Mouse (Mus musculus) embryonic fibroblast, embryonic 13.5 days (primary cell): ENCODE results near the gene Proser3. TPM values are rescaled to one million over a fixed set of nuclear protein-coding genes. Genes with fewer than 3 reads are reported as not detected.
"Not testable (repeated sequence)": the region's sequence is repeated elsewhere in the genome, so short reads cannot be mapped to it uniquely, and the experiment has no call there.

ENCODE experiments used
- H3K27ac ChIP-seq: 2 replicates; pipeline ENCODE4 v1.5.1; 2012; ENCODE audit warnings: low read length, control low read depth, inconsistent platforms; ENCODE audit not compliant: insufficient read depth
- H3K4me1 ChIP-seq: 2 replicates; pipeline ENCODE4 v1.6.1; 2011; ENCODE audit warnings: low read length; ENCODE audit not compliant: control insufficient read depth, insufficient read depth
- H3K4me3 ChIP-seq: 2 replicates; pipeline ENCODE4 v1.5.1; 2011; ENCODE audit warnings: mild to moderate bottlenecking, control low read depth, low read length; ENCODE audit not compliant: insufficient read depth
- CTCF ChIP-seq: IDR thresholded peaks from 2 replicates; pipeline ENCODE4 v1.5.1; 2011; ENCODE audit warnings: mild to moderate bottlenecking, control low read depth, low read length, moderate library complexity, borderline replicate concordance; ENCODE audit not compliant: insufficient read depth
- POLR2A ChIP-seq: IDR thresholded peaks from 2 replicates; pipeline ENCODE4 v1.6.1; 2011; ENCODE audit warnings: low read depth, mild to moderate bottlenecking, control low read depth, low read length, moderate library complexity
- polyA plus RNA-seq: library from polyadenylated mRNA; stranded (reverse); fragments of >200 nt; gene quantifications from 2 replicates; pipeline ENCODE4 v1.2.4, GENCODE M21; 2011; ENCODE audit warnings: low read depth; ENCODE audit not compliant: missing spikeins, insufficient read length

The Proser3 gene
- polyA plus RNA-seq, 1 experiment, result 8.0 TPM

DNA sequence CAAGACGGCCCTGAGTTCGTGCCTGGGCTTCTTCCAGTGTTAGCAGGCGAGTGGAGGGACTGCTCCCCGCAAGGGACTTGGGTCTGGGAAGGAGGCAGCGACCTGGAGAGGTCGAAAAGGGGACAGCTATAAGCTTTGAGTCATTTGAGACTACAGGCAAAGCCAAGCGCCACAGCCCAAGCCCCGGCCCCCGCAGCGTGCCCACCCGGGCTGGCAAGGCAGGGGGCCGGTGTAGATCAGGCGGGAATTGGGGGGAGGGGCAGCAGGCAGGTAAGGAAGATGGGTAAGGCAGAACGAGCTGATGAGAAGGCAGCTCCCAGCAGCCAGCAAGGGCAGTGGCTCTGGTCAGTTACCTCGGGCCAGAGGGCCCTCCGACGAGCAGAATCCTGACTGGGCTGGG, 25.7 kb downstream of the Proser3 start:
- no peak for TF ChIP-seq CTCF
- TF ChIP-seq POLR2A, result no peak
- Histone ChIP-seq H3K27ac (peak overlapping the region; percentile 35; the same call in 1 of the 2 replicates), H3K4me3 (no peak overlapping the region), H3K4me1 (peaks cover 6% of the 10 kb centered on the region; the same call in 1 of the 2 replicates)

DNA sequence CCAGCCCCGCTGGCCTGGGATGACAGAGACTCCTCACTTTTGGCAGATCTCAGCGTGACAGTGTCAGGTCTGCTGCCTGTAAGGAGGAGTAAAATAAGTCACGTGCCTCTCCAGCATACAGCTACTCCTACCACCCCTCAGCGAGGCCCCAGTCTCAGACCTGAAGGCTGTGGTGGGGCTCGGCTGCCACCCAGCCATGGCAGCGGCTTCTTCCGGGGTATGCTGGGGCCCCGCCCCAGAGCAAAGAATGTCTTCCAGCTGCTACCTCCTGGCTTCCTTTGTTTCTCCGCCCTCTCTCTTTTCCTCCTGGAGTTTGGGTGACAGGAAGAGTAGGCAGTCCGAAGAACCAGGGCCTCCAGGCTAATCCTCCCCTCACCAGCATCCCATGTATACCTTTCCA, 26.1 kb downstream of the Proser3 start:
- Histone ChIP-seq H3K4me3 (no peak overlapping the region), H3K27ac (peak overlapping the region; percentile 35; the same call in 1 of the 2 replicates), H3K4me1 (peaks cover 6% of the 10 kb centered on the region; the same call in 1 of the 2 replicates)
- TF ChIP-seq POLR2A, result peak; percentile 28; the same call in 1 of the 2 replicates
- no peak for TF ChIP-seq CTCF

DNA sequence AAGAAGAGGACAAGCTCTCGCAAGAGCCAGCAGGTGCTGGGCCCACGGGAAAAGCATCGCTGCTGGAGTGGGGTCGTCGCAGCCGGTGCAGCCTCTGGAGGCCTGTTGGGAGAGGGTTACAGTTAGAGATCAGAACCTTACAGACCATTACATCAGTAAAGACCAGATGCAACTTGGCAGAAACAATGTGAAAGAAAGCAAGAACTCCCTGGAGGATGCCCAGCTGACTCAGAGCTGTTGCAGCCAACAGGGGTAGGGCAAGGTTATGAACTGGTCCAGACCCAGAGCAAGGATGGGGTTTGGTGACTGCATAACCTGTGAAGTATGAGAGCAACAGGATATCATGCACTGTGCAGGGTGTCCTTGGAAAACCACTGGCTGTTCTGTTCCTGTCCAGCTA, 27.6 kb downstream of the Proser3 start:
- Histone ChIP-seq H3K27ac (peak overlapping the region; percentile 67), H3K4me3 (no peak overlapping the region), H3K4me1 (peaks cover 6% of the 10 kb centered on the region; the same call in 1 of the 2 replicates)
- no peak; the same call in 1 of the 2 replicates for TF ChIP-seq POLR2A
- no peak for TF ChIP-seq CTCF

DNA sequence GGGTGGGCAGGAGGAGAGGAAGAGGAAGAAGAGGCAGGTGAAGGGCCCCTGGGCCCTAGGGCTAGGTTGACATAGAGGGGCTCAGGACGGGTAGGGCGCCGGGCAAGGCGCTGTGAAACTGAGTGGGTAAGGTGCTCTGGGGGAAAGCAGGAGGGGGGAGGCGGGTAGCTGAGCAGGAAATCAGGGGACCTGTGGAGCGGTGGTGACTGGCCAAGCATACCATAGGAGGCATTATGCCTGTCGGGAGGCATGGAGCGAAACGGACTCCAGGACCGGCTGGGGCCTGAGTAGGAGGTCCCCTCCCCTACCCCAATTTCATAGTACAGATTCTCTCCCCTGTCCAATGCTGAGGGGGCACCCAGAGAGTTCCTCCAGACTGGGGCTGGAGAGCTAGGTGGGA, 29.2 kb downstream of the Proser3 start:
- peaks cover 6% of the 10 kb centered on the region; the same call in 1 of the 2 replicates for H3K4me1 ChIP-seq
- no peak for TF ChIP-seq CTCF
- no peak for TF ChIP-seq POLR2A

DNA sequence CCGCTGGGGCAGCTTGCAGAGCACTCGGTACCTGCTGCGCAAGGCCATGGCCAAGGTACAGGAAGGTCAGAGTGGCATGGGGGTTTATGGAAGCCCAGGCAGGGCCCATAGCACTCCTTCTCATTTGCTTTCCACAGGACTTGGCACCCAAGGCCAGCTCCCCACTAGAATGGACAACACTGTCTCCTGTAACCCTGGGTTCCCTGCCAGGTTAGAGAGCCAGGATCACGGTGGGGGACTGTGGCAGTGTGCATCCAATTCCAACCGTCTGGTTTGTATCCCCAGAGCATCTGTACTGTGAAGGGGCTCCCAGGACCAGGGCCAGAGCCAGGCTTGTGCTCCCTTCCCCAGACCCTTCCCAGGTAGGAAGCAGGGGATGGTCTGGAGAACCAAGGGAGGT, 31.2 kb downstream of the Proser3 start:
- peaks cover 6% of the 10 kb centered on the region; the same call in 1 of the 2 replicates for H3K4me1 ChIP-seq
- H3K27ac ChIP-seq, result no peak overlapping the region
- TF ChIP-seq POLR2A (no peak), CTCF (no peak)
- no peak overlapping the region for H3K4me3 ChIP-seq

More for the DNA sequence above, 29.2 kb downstream of the Proser3 start:
- H3K27ac ChIP-seq, result no peak overlapping the region
- H3K4me3 ChIP-seq, result no peak overlapping the region

DNA sequence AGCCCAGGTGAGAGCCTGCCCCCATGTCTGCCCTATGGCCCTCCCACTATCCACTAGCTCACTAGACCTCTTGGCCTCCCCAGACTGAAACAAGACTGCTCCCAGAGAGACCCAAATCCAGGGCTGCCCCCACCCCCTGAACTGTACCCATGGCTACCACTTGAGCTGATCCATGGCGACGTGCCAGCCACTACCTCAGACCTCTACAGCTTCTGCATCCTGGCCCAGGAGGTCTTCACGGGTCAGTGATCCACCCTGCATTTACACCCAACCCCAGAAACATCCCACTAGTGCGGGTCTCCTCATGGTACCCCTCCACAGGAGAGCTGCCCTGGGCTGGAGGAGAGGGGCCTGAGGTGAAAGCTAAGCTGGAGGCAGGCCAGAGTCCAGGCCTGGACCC, 31.7 kb downstream of the Proser3 start:
- TF ChIP-seq CTCF (no peak), POLR2A (no peak)
- Histone ChIP-seq H3K4me3 (no peak overlapping the region), H3K27ac (no peak overlapping the region), H3K4me1 (peaks cover 6% of the 10 kb centered on the region; the same call in 1 of the 2 replicates)

DNA sequence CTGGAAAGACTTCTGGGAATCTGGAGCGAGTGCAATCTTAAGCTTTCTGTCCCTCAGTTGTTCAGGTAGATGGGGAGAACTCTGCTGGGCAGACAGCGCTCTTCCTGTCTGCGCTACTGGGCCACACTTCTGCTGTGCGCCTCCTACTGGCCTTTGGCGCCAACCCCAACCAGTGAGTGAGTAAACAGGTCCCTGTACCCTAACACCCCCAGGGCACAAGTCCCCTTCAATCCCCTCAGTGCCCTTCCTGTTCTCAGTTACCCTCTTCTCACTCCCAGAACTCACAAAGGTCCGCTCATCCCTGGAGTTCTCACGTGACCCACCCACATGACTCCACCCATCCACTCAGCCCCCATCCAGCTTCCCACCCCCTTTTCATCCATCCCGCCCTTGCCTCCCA, 33.8 kb downstream of the Proser3 start:
- no peak overlapping the region for H3K4me3 ChIP-seq
- H3K27ac ChIP-seq, result no peak overlapping the region
- no peaks in the 10 kb centered on the region for H3K4me1 ChIP-seq
- TF ChIP-seq CTCF (no peak), POLR2A (no peak)

DNA sequence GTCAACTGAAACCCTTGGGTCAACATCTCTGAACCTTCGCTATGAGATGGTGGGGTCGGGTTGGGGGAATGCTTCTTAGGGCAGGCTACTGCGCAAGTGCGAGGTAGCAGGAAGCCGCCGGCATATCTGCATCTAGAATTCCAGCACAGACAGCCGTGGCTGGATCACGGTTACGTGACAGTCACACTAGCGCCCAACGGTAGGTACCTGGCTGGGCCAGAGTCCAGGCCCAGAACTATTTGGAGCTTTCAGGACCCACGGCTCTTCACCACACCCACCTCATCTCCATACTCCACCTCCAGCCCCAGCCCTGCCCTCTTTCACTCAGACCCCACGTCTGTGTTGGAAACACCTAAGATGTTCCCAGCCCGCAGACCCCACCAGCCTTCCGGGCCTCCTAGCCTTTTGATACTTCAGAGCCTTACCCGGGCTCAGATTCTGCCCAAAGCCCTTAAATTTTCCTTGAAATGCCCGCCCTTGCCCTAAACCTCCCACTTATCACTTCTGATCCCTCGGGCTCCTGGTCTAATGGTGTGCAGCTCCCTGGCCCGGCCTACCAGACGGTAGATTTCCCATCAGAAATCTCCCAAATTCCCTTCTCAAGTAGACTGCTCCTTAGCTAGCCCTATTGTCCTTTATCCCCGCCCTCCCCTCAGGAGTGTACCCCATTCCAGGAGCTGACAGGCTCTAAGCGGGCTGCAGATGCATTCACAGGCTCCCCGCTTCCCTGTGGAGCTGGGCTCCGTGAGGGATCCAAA, 36.9 kb downstream of the Proser3 start:
- Histone ChIP-seq H3K4me1 (no peaks in the 10 kb centered on the region), H3K27ac (no peak overlapping the region), H3K4me3 (no peak overlapping the region)
- no peak for TF ChIP-seq CTCF
- no peak for TF ChIP-seq POLR2A

DNA sequence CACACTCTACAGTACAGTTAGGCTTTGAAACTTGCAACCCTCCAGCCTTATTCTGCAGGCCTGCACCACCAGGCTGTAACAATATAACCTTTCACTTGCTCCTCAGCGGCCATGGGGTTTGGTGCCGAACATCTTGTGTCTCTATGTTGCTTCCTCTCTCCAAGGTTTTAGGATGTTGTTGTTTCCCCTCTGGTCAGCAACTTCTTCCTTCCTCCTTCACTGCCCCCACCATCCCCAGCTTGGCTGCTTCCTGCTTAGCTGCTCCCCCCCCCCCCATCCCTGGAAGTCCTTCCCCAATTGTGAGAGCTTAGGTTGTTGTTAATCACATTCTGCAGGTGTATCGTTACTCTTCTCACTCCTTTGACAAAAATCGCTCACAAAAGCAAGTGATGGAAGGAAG, 44.0 kb downstream of the Proser3 start:
- TF ChIP-seq CTCF (no peak), POLR2A (no peak)
- no peak overlapping the region for H3K4me3 ChIP-seq
- H3K4me1 ChIP-seq, result no peaks in the 10 kb centered on the region
- H3K27ac ChIP-seq, result no peak overlapping the region

DNA sequence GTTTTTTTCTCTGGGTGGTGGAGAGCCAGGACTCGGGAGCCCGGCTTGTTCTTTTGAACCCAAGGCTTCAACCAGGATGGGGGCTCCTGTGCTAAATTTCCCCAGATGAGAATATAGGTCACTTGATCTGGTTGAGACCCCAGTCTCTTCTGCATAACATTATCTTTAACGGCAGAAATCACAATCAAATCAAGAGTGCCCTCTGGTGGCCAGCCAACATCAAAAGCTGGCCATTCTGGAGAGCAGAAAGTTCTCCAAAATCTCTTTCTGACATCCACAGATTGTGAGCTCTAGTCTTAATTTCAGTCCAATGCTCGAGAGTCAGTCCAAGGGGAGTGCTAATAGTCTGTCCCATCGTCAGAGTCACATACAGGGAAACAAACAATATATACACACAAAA, 50.9 kb downstream of the Proser3 start:
- not testable (repeated sequence) for H3K4me1 ChIP-seq, H3K4me3 ChIP-seq

DNA sequence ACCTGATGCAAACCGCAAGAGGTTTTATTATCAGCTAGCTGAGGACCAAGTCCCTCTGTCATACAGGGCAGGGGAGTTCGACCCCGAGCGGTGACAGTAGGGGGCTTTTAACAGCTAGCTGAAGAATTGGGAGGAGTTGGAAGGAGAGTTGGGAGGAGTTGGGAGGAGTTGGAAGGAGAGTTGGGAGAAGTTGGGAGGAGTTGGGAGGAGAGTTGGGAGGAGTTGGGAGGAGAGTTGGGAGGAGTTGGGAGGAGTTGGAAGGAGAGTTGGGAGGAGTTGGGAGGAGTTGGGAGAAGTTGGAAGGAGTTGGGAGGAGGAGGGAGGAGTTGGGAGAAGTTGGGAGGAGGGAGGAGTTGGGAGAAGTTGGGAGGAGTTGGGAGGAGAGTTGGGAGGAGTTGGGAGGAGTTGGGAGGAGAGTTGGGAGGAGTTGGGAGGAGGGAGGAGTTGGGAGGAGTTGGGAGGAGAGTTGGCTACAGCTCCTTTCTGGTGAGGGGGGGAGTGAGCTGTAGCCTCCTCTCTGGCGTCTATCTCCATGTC, 56.5 kb downstream of the Proser3 start:
- not testable (repeated sequence) for H3K4me3 ChIP-seq, H3K27ac ChIP-seq, H3K4me1 ChIP-seq

More for the DNA sequence above, 50.9 kb downstream of the Proser3 start:
- not testable (repeated sequence) for H3K27ac ChIP-seq
